Mouse (Mus musculus) thymus, postnatal 0 days (tissue): ENCODE results near the gene Sspn. TPM values are rescaled to one million over a fixed set of nuclear protein-coding genes. Genes with fewer than 3 reads are reported as not detected.

Source experiments
- DNase-seq: peaks from one replicate; pipeline ENCODE4 v3.0.0-alpha.2; 2015; ENCODE audit warnings: low spot score
- polyA plus RNA-seq: library from polyadenylated mRNA; unstranded; fragments of >200 nt; fragmentation: Nextera tagmentation; extraction: Ambion mirVana; gene quantifications from 2 replicates; pipeline ENCODE4 v1.2.1, GENCODE M21; 2015

The Sspn gene
- polyA plus RNA-seq, 1 experiment from 2014 or later = 1.3 TPM

- no peak for DNase-seq
Observed at GRCm38 (mm10) chr6:146014312-146014711, 82.9 kb downstream of the Sspn start.

Other genes with a start within 250 kb of the Sspn start
- 2.0 and 2.1 TPM in 2 replicates for gene Rassf8, start 184.9 kb upstream of the Sspn start, polyA plus RNA-seq
- 8.5 and 9.4 TPM in 2 replicates for gene Bhlhe41, start 66.1 kb upstream of the Sspn start, polyA plus RNA-seq